Mouse (Mus musculus) heart, embryonic 11.5 days (tissue): ENCODE measurements around the gene Klhdc9. TPM values are rescaled to one million over a fixed set of nuclear protein-coding genes. Genes with fewer than 3 reads are reported as not detected.

Source experiments
- ATAC-seq: fragments of 200-750 bp; cut with Nextera tagmentation; replicated peaks from 2 replicates; pipeline ENCODE4 v1.8.0; 2017; ENCODE audit warnings: moderate library complexity; ENCODE audit not compliant: insufficient number of reproducible peaks, low FRiP score, low TSS enrichment
- H3K27ac ChIP-seq: fragments of 300-500 bp; sonication (generic); 2 replicates; pipeline ENCODE4 v1.5.1; 2014; ENCODE audit warnings: mild to moderate bottlenecking, low read depth, low read length
- H3K27me3 ChIP-seq: fragments of 300-500 bp; sonication (generic); 2 replicates; pipeline ENCODE4 v1.6.1; 2014; ENCODE audit warnings: mild to moderate bottlenecking, low read length, mixed read lengths; ENCODE audit not compliant: control insufficient read depth, insufficient read depth
- H3K36me3 ChIP-seq: fragments of 300-500 bp; sonication (generic); 2 replicates; pipeline ENCODE4 v1.6.1; 2014; ENCODE audit warnings: mild to moderate bottlenecking, low read length, moderate library complexity, mixed read lengths; ENCODE audit not compliant: control insufficient read depth, insufficient read depth
- H3K4me1 ChIP-seq: fragments of 300-500 bp; sonication (generic); 2 replicates; pipeline ENCODE4 v1.6.1; 2014; ENCODE audit warnings: low read length; ENCODE audit not compliant: control insufficient read depth, insufficient read depth
- H3K4me2 ChIP-seq: fragments of 300-500 bp; sonication (generic); 2 replicates; pipeline ENCODE4 v1.6.1; 2014; ENCODE audit warnings: mild to moderate bottlenecking, moderate library complexity
- H3K4me3 ChIP-seq: fragments of 300-500 bp; sonication (generic); 2 replicates; pipeline ENCODE4 v1.5.1; 2014; ENCODE audit warnings: low read depth, low read length
- H3K9ac ChIP-seq: fragments of 300-500 bp; sonication (generic); 2 replicates; pipeline ENCODE4 v1.6.1; 2014; ENCODE audit warnings: mild to moderate bottlenecking, low read depth, low read length, moderate library complexity
- H3K9me3 ChIP-seq: fragments of 300-500 bp; sonication (generic); replicated peaks from 2 replicates; pipeline ENCODE4 v1.6.1; 2016; ENCODE audit warnings: low read length; ENCODE audit not compliant: control insufficient read depth
- WGBS: fragments of 180-500 bp; shearing (Covaris S2); extraction: QIAGEN DNeasy Blood & Tissue Kit; methylation state at CpG from one replicate; pipeline ENCODE4 v1.1.7; 2014; ENCODE audit not compliant: insufficient replicate concordance; 5-methylcytosine and 5-hydroxymethylcytosine counted together
- polyA plus RNA-seq: library from polyadenylated mRNA; unstranded; fragments of >200 nt; fragmentation: Nextera tagmentation; extraction: Ambion mirVana; gene quantifications from 2 replicates; pipeline ENCODE4 v1.2.1, GENCODE M21; 2014

Gene Klhdc9
- polyA plus RNA-seq: 0.49 and 0.51 TPM in 2 replicates

DNA sequence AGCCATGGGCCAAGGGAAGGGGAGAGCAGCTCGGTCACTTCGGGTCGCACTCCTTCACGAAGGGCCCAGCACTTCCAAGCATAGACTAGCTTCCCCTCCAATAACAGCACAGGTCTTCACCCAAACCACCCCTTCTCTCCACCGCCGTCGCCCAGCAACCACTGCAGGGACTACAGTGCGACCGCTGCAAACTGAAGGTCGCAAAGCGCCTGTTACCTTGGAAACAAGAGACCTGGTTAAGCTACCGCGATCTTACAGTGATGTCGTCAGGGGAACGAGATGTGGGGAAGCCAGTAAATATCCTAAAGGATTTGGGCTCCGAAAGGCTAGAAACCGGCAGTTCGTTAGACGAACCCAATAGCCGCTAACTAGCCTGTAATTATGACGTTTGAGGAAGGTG lies at the start of gene Klhdc9:
TSS of gene Klhdc9 (minus strand) at position 143 of the 400 bp plus-strand sequence.
- Histone ChIP-seq H3K36me3 (peaks cover 12% of the 10 kb centered on the region; the same call in 1 of the 2 replicates), H3K4me2 (peak within 1 kb of the TSS; percentile 78), H3K4me3 (peak within 1 kb of the TSS; percentile 42), H3K4me1 (peaks cover 4% of the 10 kb centered on the region; the same call in 1 of the 2 replicates), H3K27ac (no peak within 1 kb of the TSS), H3K9me3 (peaks cover 4% of the 10 kb centered on the region; the same call in 1 of the 2 replicates), H3K9ac (peak within 1 kb of the TSS; percentile 47), H3K27me3 (no peaks in the 10 kb centered on the region)
- WGBS: under 1% methylated on average over 21 of the region's 21 CpGs
- ATAC-seq: peak; percentile 80

DNA sequence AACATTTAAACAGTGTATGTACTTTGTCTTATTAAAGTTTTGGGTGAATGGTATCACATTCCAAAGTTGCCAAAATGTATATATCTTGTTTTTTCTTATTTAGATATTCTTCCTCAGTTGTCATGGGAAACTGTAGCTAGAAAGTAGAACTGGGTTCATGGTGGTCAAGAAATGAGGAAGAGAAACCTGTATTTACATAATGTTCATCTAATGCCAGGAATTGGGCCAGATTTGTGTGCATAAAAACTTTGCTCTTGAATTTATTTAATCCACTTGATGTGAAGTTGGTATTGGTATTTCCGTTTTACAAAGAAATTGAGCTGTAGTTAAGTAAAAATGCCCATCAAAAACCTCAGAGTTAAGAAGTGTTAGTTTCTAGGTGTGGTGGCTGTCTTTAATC lies 49.6 kb upstream of the Klhdc9 start:
- no peak for ATAC-seq
- H3K4me2 ChIP-seq: no peak overlapping the region
- WGBS: 88% methylated on average over 1 of the region's 1 CpGs

GRCm38 (mm10) chr1:171407263-171407662 lies 46.7 kb upstream of the Klhdc9 start:
- Histone ChIP-seq H3K4me2 (no peak overlapping the region), H3K9ac (no peak overlapping the region), H3K36me3 (no peaks in the 10 kb centered on the region), H3K9me3 (no peaks in the 10 kb centered on the region), H3K4me3 (no peak overlapping the region), H3K4me1 (peaks cover under 1% of the 10 kb centered on the region; the same call in 1 of the 2 replicates), H3K27me3 (no peaks in the 10 kb centered on the region), H3K27ac (no peak overlapping the region)
- ATAC-seq: no peak
- whole genome bisulfite sequencing: 67% methylated on average over 5 of the region's 5 CpGs

More for the DNA sequence above, 49.6 kb upstream of the Klhdc9 start:
- H3K27me3 ChIP-seq: no peaks in the 10 kb centered on the region
- no peak overlapping the region for H3K27ac ChIP-seq
- no peak overlapping the region for H3K4me3 ChIP-seq
- no peak overlapping the region for H3K9ac ChIP-seq
- H3K36me3 ChIP-seq: no peaks in the 10 kb centered on the region
- no peaks in the 10 kb centered on the region for H3K9me3 ChIP-seq
- H3K4me1 ChIP-seq: peaks cover 4% of the 10 kb centered on the region

DNA sequence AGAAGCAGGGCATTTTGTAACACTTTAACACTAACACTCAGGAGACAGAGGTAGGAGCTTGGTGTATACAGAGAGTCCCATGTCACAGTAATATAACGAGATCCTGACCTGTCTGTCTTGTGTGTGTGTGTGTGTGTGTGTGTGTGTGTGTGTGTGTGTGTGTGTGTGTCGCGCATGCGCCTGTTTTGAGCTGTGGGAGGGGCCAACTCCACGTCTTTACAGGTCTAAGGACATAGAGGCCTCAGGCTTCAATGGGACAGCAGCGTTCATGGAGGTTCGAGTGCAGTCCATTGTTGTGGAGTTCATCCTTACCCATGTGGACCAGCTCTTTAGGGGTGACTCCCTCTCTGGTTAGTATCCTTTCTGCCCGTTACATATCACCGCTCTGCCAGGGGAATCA lies 42.4 kb upstream of the Klhdc9 start:
- H3K27me3 ChIP-seq: no peaks in the 10 kb centered on the region
- no peak overlapping the region for H3K27ac ChIP-seq
- H3K4me3 ChIP-seq: no peak overlapping the region
- H3K9ac ChIP-seq: no peak overlapping the region
- 81% methylated on average over 9 of the region's 9 CpGs for WGBS
- no peaks in the 10 kb centered on the region for H3K36me3 ChIP-seq
- no peak for ATAC-seq
- no peaks in the 10 kb centered on the region for H3K4me1 ChIP-seq
- no peak overlapping the region for H3K4me2 ChIP-seq
- no peaks in the 10 kb centered on the region for H3K9me3 ChIP-seq

DNA sequence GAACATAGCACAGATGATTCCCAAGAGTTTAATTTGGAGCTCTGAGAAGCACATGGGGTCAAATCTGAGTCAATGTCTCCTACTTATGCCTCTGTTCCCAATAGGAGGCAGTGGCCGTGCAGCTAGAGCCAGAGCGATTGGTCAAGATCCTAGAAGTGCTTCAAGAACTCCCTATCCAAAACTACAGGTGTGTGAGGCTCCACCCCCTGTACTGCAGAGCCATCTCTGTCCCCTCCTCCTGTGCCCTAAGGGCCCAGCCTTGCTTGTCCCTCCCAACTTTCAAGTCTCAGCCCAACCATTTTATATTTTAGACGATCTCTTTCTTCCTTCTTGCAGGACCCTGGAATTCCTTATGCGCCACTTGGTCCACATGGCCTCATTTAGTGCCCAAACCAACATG lies 41.2 kb upstream of the Klhdc9 start:
- Histone ChIP-seq H3K36me3 (no peaks in the 10 kb centered on the region), H3K27me3 (no peaks in the 10 kb centered on the region), H3K27ac (no peak overlapping the region), H3K9ac (no peak overlapping the region), H3K4me2 (no peak overlapping the region), H3K9me3 (no peaks in the 10 kb centered on the region), H3K4me3 (no peak overlapping the region), H3K4me1 (no peaks in the 10 kb centered on the region)
- no peak for ATAC-seq
- 75% methylated on average over 4 of the region's 4 CpGs for WGBS

DNA sequence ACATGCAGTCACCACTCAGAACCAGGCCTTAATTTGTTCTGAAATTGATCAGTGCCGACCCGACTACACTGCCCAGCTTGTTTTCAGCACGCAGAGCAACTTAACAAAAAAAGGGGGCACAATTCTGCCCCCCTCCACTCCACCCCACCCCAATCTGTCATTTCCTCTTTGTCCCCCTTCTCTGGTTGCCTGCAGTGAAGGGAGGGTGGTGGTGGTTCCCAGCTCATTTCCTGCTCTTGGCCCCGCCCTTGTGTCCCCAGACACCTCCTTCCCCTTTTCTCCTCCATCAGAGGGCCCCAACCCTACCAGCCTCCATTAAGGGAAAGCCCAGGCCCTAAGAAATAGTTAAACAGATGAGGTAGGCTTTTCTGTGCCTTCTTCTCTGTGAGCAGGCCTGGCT lies 29.5 kb upstream of the Klhdc9 start:
- Histone ChIP-seq H3K9me3 (no peaks in the 10 kb centered on the region), H3K36me3 (no peaks in the 10 kb centered on the region), H3K4me3 (no peak overlapping the region), H3K9ac (no peak overlapping the region), H3K4me1 (peaks cover 2% of the 10 kb centered on the region; the same call in 1 of the 2 replicates), H3K27me3 (no peaks in the 10 kb centered on the region), H3K27ac (no peak overlapping the region), H3K4me2 (no peak overlapping the region)
- 72% methylated on average over 4 of the region's 4 CpGs for WGBS
- no peak for ATAC-seq

DNA sequence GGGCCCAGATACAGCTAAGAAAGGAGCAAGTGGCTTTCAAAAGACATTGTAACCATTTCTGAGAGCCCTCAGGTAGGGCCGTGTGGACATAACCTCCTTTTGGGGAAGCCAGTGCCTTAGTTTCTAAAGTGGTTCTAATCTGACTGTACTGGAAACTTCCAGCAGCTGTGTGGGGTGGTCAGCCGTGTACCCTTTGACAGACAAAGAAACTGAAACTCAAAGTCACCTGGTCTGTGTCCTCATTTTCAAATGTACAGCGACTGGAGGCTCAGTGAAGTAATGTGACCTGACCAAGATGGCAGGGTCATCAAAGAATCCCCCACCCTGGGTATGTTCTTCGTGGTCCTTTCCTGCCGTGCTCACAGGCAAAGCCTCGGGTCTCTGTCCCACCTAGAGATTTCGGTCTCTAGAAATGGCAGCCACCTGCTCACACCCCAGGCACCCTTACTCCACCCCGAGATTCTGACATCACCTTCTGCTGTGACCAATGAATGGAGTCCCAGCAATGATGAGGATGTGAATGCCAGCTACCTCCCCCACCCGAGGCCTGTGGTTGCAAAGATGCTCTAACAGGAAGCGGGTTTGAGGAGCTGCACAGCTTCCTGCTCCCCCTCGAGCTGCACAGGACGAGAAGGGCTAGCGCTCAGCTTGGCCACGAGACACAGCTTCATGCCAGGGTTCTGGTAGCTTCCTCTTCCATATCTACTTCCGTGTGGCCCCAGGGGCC lies 27.9 kb upstream of the Klhdc9 start, which contains the start of gene Arhgap30:
TSS of gene Arhgap30 (plus strand) at position 579 of the 727 bp plus-strand sequence.
- no peak within 1 kb of the TSS for H3K4me3 ChIP-seq
- H3K4me1 ChIP-seq: peaks cover 2% of the 10 kb centered on the region; the same call in 1 of the 2 replicates
- no peak within 1 kb of the TSS for H3K9ac ChIP-seq
- no peak for ATAC-seq
- H3K36me3 ChIP-seq: no peaks in the 10 kb centered on the region
- WGBS: 71% methylated on average over 15 of the region's 15 CpGs
- no peak within 1 kb of the TSS for H3K27ac ChIP-seq
- H3K27me3 ChIP-seq: no peaks in the 10 kb centered on the region
- H3K9me3 ChIP-seq: no peaks in the 10 kb centered on the region
- H3K4me2 ChIP-seq: no peak within 1 kb of the TSS; the same call in 1 of the 2 replicates

- no peaks in the 10 kb centered on the region for H3K36me3 ChIP-seq
- H3K9ac ChIP-seq: peak overlapping the region; percentile 58; the same call in 1 of the 2 replicates
- no peak overlapping the region for H3K4me3 ChIP-seq
- no peaks in the 10 kb centered on the region for H3K9me3 ChIP-seq
- no peak overlapping the region for H3K27ac ChIP-seq
- H3K4me2 ChIP-seq: peak overlapping the region; percentile 53
- ATAC-seq: no peak; the same call in 1 of the 2 replicates
- peaks cover 2% of the 10 kb centered on the region; the same call in 1 of the 2 replicates for H3K4me1 ChIP-seq
- H3K27me3 ChIP-seq: no peaks in the 10 kb centered on the region
- WGBS: 15% methylated on average over 6 of the region's 6 CpGs
Observed at GRCm38 (mm10) chr1:171387099-171387498, 26.5 kb upstream of the Klhdc9 start.
